Mouse (Mus musculus) CH12.LX (cell line): ENCODE measurements around the gene Stat6. TPM values are rescaled to one million over a fixed set of nuclear protein-coding genes. Genes with fewer than 3 reads are reported as not detected.

Experiments used
- DNase-seq: peaks from one replicate; pipeline ENCODE4 v3.0.0-alpha.2; 2013; ENCODE audit errors: extremely low read depth
- H3K27ac ChIP-seq: 2 replicates; pipeline ENCODE4 v1.5.1; 2012; ENCODE audit warnings: low read depth, mild to moderate bottlenecking, control low read depth, moderate library complexity; ENCODE audit not compliant: insufficient read depth
- H3K27me3 ChIP-seq: replicated peaks from 2 replicates; pipeline ENCODE3; 2012; ENCODE audit warnings: inconsistent platforms
- H3K36me3 ChIP-seq, 2 experiments: replicated peaks in 1 of 2; 2 replicates each; pipeline versions ENCODE3 to v1.6.1; 2012; ENCODE audit warnings: inconsistent platforms in 1 of 2, low read length in 1 of 2, mild to moderate bottlenecking in 1 of 2, mixed read lengths in 1 of 2, moderate library complexity in 1 of 2; ENCODE audit not compliant: control insufficient read depth in 1 of 2, insufficient read depth in 1 of 2
- H3K4me1 ChIP-seq, 2 experiments: 2 replicates each; pipeline ENCODE4 v1.6.1; 2012; ENCODE audit warnings: inconsistent platforms in 1 of 2, moderate library complexity in 1 of 2; ENCODE audit not compliant: insufficient read depth in 2 of 2, control insufficient read depth in 1 of 2
- H3K4me2 ChIP-seq: 2 replicates; pipeline ENCODE4 v1.6.1; 2012; ENCODE audit warnings: low read depth, mild to moderate bottlenecking, control low read depth; ENCODE audit not compliant: poor library complexity, insufficient read depth, severe bottlenecking
- H3K4me3 ChIP-seq, 3 experiments: fragments of 150-350 bp in 1 of 3; sonication (generic) in 1 of 3; replicated peaks in 1 of 3; 2 replicates each; pipeline versions ENCODE3 to v1.5.1; 2011 to 2012; ENCODE audit warnings: low read depth in 2 of 3, low read length in 2 of 3, mild to moderate bottlenecking in 2 of 3, moderate library complexity in 2 of 3, control low read depth in 1 of 3, improper control_type of control experiment in 1 of 3, inconsistent platforms in 1 of 3, mixed read lengths in 1 of 3; ENCODE audit not compliant: poor library complexity in 1 of 3
- H3K79me2 ChIP-seq: replicated peaks from 2 replicates; pipeline ENCODE4 v1.6.1; 2012; ENCODE audit warnings: mild to moderate bottlenecking, moderate library complexity; ENCODE audit not compliant: control insufficient read depth, poor library complexity, insufficient read depth, severe bottlenecking; ENCODE audit errors: extremely low read depth
- H3K9ac ChIP-seq: 2 replicates; pipeline ENCODE4 v1.6.1; 2012; ENCODE audit warnings: low read depth, mild to moderate bottlenecking, control low read depth, moderate library complexity; ENCODE audit not compliant: insufficient read depth
- H3K9me3 ChIP-seq: replicated peaks from 2 replicates; pipeline ENCODE3; 2012; ENCODE audit warnings: low read length, inconsistent platforms, mixed read lengths
- BHLHE40 ChIP-seq: IDR thresholded peaks from 2 replicates; pipeline ENCODE4 v1.6.1; 2011; ENCODE audit warnings: mild to moderate bottlenecking, low read depth, low read length, improper control_type of control experiment
- CTCF ChIP-seq, 2 experiments: IDR thresholded peaks in 1 of 2; conservative IDR thresholded peaks in 1 of 2; 2 replicates each; pipeline ENCODE4 v1.5.1; 2011 to 2012; ENCODE audit warnings: low read depth in 2 of 2, low read length in 2 of 2, improper control_type of control experiment in 1 of 2, inconsistent platforms in 1 of 2, mild to moderate bottlenecking in 1 of 2, moderate library complexity in 1 of 2
- ETS1 ChIP-seq: conservative IDR thresholded peaks from 2 replicates; pipeline ENCODE4 v1.6.1; 2012; ENCODE audit warnings: low read depth, mild to moderate bottlenecking, inconsistent platforms, low read length, improper control_type of control experiment, moderate library complexity
- GABPA ChIP-seq: IDR thresholded peaks from 2 replicates; pipeline ENCODE4 v1.6.1; 2012; ENCODE audit warnings: low read depth, low read length, improper control_type of control experiment, inconsistent platforms; ENCODE audit not compliant: insufficient replicate concordance
- HCFC1 ChIP-seq: IDR thresholded peaks from 2 replicates; pipeline ENCODE4 v1.6.1; 2012; ENCODE audit warnings: low read depth, mild to moderate bottlenecking, inconsistent platforms, low read length, improper control_type of control experiment
- IRF4 ChIP-seq: IDR thresholded peaks from 2 replicates; pipeline ENCODE4 v1.6.1; 2014; ENCODE audit warnings: low read depth, mild to moderate bottlenecking, inconsistent platforms, low read length, improper control_type of control experiment
- JUND ChIP-seq: conservative IDR thresholded peaks from 2 replicates; pipeline ENCODE4 v1.6.1; 2011; ENCODE audit warnings: low read depth, low read length, improper control_type of control experiment
- KAT2A ChIP-seq: IDR thresholded peaks from 2 replicates; pipeline ENCODE4 v1.6.1; 2012; ENCODE audit warnings: low read length, improper control_type of control experiment, inconsistent platforms; ENCODE audit not compliant: insufficient replicate concordance
- MAFK ChIP-seq: IDR thresholded peaks from 2 replicates; pipeline ENCODE4 v1.6.1; 2011; ENCODE audit warnings: low read length, improper control_type of control experiment; ENCODE audit not compliant: insufficient replicate concordance
- MAZ ChIP-seq: IDR thresholded peaks from 2 replicates; pipeline ENCODE4 v1.6.1; 2012; ENCODE audit warnings: low read depth, mild to moderate bottlenecking, inconsistent platforms, low read length, improper control_type of control experiment, moderate library complexity
- MXI1 ChIP-seq: IDR thresholded peaks from 2 replicates; pipeline ENCODE4 v1.6.1; 2011; ENCODE audit warnings: mild to moderate bottlenecking, low read depth, low read length, improper control_type of control experiment
- MYC ChIP-seq: IDR thresholded peaks from 2 replicates; pipeline ENCODE4 v1.6.1; 2011; ENCODE audit warnings: low read depth, mild to moderate bottlenecking, improper control_type of control experiment, low read length
- PAX5 ChIP-seq: IDR thresholded peaks from 2 replicates; pipeline ENCODE4 v1.6.1; 2012; ENCODE audit warnings: low read length, inconsistent platforms, mixed read lengths
- POLR2A ChIP-seq: IDR thresholded peaks from 2 replicates; pipeline ENCODE4 v1.6.1; 2011; ENCODE audit warnings: low read depth, mild to moderate bottlenecking, improper control_type of control experiment, low read length
- RCOR1 ChIP-seq: conservative IDR thresholded peaks from 2 replicates; pipeline ENCODE4 v1.6.1; 2012; ENCODE audit warnings: low read depth, mild to moderate bottlenecking, inconsistent platforms, low read length, improper control_type of control experiment
- SIN3A ChIP-seq: IDR thresholded peaks from 2 replicates; pipeline ENCODE4 v1.6.1; 2012; ENCODE audit warnings: low read length, improper control_type of control experiment, inconsistent platforms
- TCF12 ChIP-seq: IDR thresholded peaks from 2 replicates; pipeline ENCODE4 v1.6.1; 2014; ENCODE audit warnings: low read depth, mild to moderate bottlenecking, inconsistent platforms, low read length, improper control_type of control experiment
- UBTF ChIP-seq: IDR thresholded peaks from 2 replicates; pipeline ENCODE4 v1.6.1; 2012; ENCODE audit warnings: low read depth, mild to moderate bottlenecking, inconsistent platforms, low read length, improper control_type of control experiment, moderate library complexity
- USF1 ChIP-seq: IDR thresholded peaks from 2 replicates; pipeline ENCODE4 v1.6.1; 2014; ENCODE audit warnings: low read depth, mild to moderate bottlenecking, inconsistent platforms, low read length, improper control_type of control experiment
- USF2 ChIP-seq: conservative IDR thresholded peaks from 2 replicates; pipeline ENCODE4 v1.6.1; 2011; ENCODE audit warnings: low read depth, low read length, improper control_type of control experiment
- ZMIZ1 ChIP-seq: IDR thresholded peaks from 2 replicates; pipeline ENCODE4 v1.6.1; 2012; ENCODE audit warnings: low read depth, mild to moderate bottlenecking, inconsistent platforms, low read length, improper control_type of control experiment
- ZNF384 ChIP-seq: IDR thresholded peaks from 2 replicates; pipeline ENCODE4 v1.6.1; 2012; ENCODE audit warnings: low read depth, low read length, improper control_type of control experiment, inconsistent platforms
- dilution Hi-C: fragments of 300-500 bp; cut with MboI; formaldehyde crosslinking; loops from 2 replicates; pipeline ENCODE4 v1.14.3; 2020; ENCODE audit warnings: low sequenced_read_pairs; ENCODE audit not compliant: extremely low pct_unique_long_range_greater_than_20kb, extremely low pct_ligation_motif_present
- in situ Hi-C: fragments of 300-500 bp; cut with MboI; formaldehyde crosslinking; loops from 3 replicates; pipeline ENCODE4 v1.14.3; 2019; ENCODE audit warnings: low sequenced_read_pairs, low pct_ligation_motif_present, low pct_unique_long_range_greater_than_20kb, mixed read lengths
- polyA plus RNA-seq: library from polyadenylated mRNA; unstranded; fragments of >175 nt; gene quantifications from 2 replicates; pipeline ENCODE4 v1.2.1, GENCODE M21; 2012; ENCODE audit warnings: low read depth; ENCODE audit not compliant: insufficient read length
- total RNA-seq, 2 experiments: library from RNA; depleted of rRNA; stranded (reverse); fragments of 300-350 nt in 1 of 2; fragments of >200 nt in 1 of 2; gene quantifications; 2 replicates each; pipeline ENCODE4 v1.2.3; 2012 to 2014

The Stat6 gene
- total and polyA plus RNA-seq, 3 experiments: 71.5 to 76.6 (median 72.1) TPM

GRCm38 (mm10) chr10:127645791-127646190 is 3.0 kb downstream of the Stat6 start:
- dilution Hi-C loops: no loop called here
- H3K4me1 ChIP-seq: peaks cover 10 to 40% of the 10 kb centered on the region in 2 experiments

GRCm38 (mm10) chr10:127652906-127653638 is 10.3 kb downstream of the Stat6 start:
- H3K9me3 ChIP-seq: no peaks in the 10 kb centered on the region
- DNase-seq: no peak
- TF ChIP-seq CTCF (conservative IDR thresholded peaks at IDR 0.05 in 1 of 2, IDR thresholded peaks at IDR 0.05 in 1 of 2; ENCODE audit: low read depth in 2 of 2, low read length in 2 of 2) (no peak), BHLHE40 (no peak), ZMIZ1 (no peak), PAX5 (no peak), KAT2A (no peak), IRF4 (no peak), MXI1 (no peak), UBTF (no peak), HCFC1 (no peak), SIN3A (no peak), MYC (no peak), ZNF384 (no peak), TCF12 (no peak), ETS1 (no peak), MAFK (no peak), USF2 (no peak), USF1 (no peak), MAZ (no peak), POLR2A (no peak), RCOR1 (no peak)
- dilution Hi-C loops (no loop called here), in situ Hi-C loops (no loop called here)
- no peaks in the 10 kb centered on the region for H3K27me3 ChIP-seq
- H3K9ac ChIP-seq: no peak overlapping the region
- H3K27ac ChIP-seq: no peak overlapping the region
- H3K36me3 ChIP-seq: peaks cover 86 to 93% of the 10 kb centered on the region in 2 experiments
- H3K4me3 ChIP-seq: no peak overlapping the region
- H3K4me2 ChIP-seq: no peak overlapping the region
- no peaks in the 10 kb centered on the region for H3K79me2 ChIP-seq
- peaks cover 0 to 10% of the 10 kb centered on the region in 2 experiments; a peak in 2 of 4 replicates for H3K4me1 ChIP-seq

More at GRCm38 (mm10) chr10:127645791-127646190, 3.0 kb downstream of the Stat6 start:
- no peak for DNase-seq
- Histone ChIP-seq H3K27me3 (no peaks in the 10 kb centered on the region), H3K4me3 (no peak overlapping the region), H3K9ac (no peak overlapping the region), H3K36me3 (peaks cover 35 to 56% of the 10 kb centered on the region in 2 experiments), H3K4me2 (no peak overlapping the region), H3K27ac (no peak overlapping the region), H3K79me2 (peaks cover 16% of the 10 kb centered on the region), H3K9me3 (no peaks in the 10 kb centered on the region)
- no peak for TF ChIP-seq BHLHE40
- no peak for TF ChIP-seq UBTF
- no peak for TF ChIP-seq MAFK
- TF ChIP-seq GABPA: no peak
- TF ChIP-seq RCOR1: no peak
- no peak for TF ChIP-seq JUND
- in situ Hi-C loops: no loop called here
